Mouse (Mus musculus): ENCODE data around the gene 9130409I23Rik. TPM values are rescaled to one million over a fixed set of nuclear protein-coding genes. Genes with fewer than 3 reads are reported as not detected.
A peak's percentile ranks its signal among the peaks of the same experiment; 100 is the strongest.

Gene 9130409I23Rik
- total and polyA plus RNA-seq, 3 experiments, result not detected

DNA sequence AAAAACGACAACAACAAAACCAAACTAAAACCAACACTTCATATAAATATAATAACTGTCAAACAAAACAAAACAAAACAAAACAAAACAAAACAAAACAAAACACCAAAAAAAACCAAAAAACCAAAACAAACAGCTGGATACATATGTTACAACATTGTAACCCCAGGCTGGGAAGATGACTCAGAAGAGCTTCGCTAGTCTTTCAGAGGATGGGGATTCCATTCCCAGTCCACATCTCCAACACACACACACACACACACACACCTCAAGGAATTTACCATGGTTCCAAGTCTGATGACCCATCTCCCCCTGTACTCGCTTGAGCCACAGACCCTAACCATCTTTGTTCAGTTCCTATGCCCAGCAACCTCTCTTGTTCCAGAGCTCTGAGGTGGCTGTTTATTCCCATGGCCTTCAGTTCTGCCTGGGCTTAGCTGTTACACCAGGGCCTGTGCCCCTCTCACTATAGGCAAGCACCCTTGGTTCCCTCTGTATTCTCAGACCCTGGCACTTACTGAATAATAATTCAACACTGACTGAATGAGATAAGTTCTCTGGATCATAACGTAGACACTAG lies 41.9 kb upstream of the 9130409I23Rik start:
- Histone ChIP-seq H3K4me1 (ENCODE audit: control insufficient read depth, insufficient read depth, low read length) (peaks cover 23% of the 10 kb centered on the region), H3K36me3 (ENCODE audit: control insufficient read depth, insufficient read depth, low read length) (no peaks in the 10 kb centered on the region), H3K27ac (peak overlapping the region; percentile 61), H3K27me3 (ENCODE audit: control insufficient read depth, insufficient read depth, low read length) (no peaks in the 10 kb centered on the region), H3K4me3 (no peak overlapping the region), H3K9ac (ENCODE audit: low read depth, low read length) (no peak overlapping the region), H3K79me2 (replicated peaks; ENCODE audit: control insufficient read depth, insufficient read depth, low read length) (no peaks in the 10 kb centered on the region; the same call in 1 of the 2 replicates)
- no peak for DNase-seq
- TF ChIP-seq CTCF (IDR thresholded peaks at IDR 0.05) (no peak), POLR2A (IDR thresholded peaks at IDR 0.05; ENCODE audit: insufficient read depth, low read depth, low read length) (no peak), EP300 (IDR thresholded peaks at IDR 0.05; ENCODE audit: insufficient read depth, low read depth, low read length) (no peak)
- 81% methylated on average over 4 of the region's 4 CpGs for WGBS
- intact Hi-C loops (cut with DNase I), result no loop called here

DNA sequence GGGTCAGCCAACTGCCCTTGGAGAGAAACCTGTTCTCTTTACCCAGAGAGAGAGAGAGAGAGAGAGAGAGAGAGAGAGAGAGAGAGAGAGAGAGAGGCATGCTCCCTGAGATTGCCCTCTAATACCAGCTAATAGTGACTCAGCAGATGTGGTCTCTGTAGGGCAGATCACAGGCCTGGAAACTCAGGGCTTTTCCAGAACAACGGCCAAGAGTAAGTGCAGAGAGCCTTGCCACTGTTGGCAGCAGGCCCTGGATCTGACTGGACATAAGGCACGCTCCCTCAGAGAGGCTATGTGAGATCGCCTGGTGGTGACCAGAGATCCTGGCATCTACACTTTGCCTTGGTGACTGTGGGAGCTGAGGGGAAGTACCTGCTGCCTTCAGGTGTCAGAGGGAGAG lies 41.3 kb upstream of the 9130409I23Rik start:
- Histone ChIP-seq H3K4me1 (ENCODE audit: control insufficient read depth, insufficient read depth, low read length) (peaks cover 26% of the 10 kb centered on the region), H3K27ac (peak overlapping the region; percentile 61), H3K36me3 (ENCODE audit: control insufficient read depth, insufficient read depth, low read length) (peaks cover 3% of the 10 kb centered on the region), H3K9ac (ENCODE audit: low read depth, low read length) (no peak overlapping the region), H3K27me3 (ENCODE audit: control insufficient read depth, insufficient read depth, low read length) (no peaks in the 10 kb centered on the region), H3K79me2 (replicated peaks; ENCODE audit: control insufficient read depth, insufficient read depth, low read length) (no peaks in the 10 kb centered on the region), H3K4me3 (no peak overlapping the region)
- intact Hi-C loops (cut with DNase I), result no loop called here
- peak; percentile 76 to 83 for DNase-seq
- WGBS, result 17% methylated on average over 3 of the region's 3 CpGs
- peak; percentile 72; the same call in 1 of the 2 replicates for TF ChIP-seq EP300 (IDR thresholded peaks at IDR 0.05; ENCODE audit: insufficient read depth, low read depth, low read length)
- TF ChIP-seq POLR2A (IDR thresholded peaks at IDR 0.05; ENCODE audit: insufficient read depth, low read depth, low read length), result no peak
- peak; percentile 27; the same call in 1 of the 2 replicates for TF ChIP-seq CTCF (IDR thresholded peaks at IDR 0.05)

DNA sequence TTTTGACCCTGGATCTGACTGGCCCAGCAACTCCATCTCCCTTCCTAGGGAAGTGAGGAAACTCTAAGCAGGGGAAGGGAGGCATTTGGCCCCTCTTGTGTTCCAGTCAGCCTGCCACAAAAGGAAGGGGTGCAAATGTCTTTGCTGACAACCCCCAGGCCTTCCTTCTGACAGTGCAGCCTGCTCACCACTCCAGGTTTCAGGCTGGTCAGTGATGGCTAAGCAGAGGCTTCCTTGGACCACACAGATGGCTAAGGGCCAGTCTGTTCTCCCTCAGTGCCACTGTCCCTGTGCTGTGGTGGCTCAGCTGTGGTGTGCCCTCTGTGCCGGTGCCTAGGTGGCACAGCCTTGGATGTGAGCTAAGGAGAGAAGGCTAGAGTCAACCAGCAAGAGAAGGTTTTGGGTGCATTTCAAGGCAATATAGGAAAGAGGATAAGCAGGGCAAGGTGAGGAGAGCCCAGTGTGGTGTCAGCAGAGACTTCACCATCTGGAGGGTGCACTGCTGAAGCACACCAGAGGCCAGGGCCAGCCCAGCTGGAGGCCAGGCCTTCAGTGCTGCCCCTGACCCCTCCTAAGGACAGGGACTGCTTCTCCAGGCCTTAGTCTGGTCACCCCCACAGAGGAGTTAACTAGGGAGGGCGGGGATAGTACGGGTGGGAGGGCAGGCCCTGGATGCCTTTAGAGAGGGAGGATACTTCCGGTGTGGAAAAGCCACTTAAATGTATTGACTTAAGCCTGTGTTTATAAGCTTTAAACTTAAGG lies 40.7 kb upstream of the 9130409I23Rik start:
- intact Hi-C loops (cut with DNase I), result no loop called here
- H3K27ac ChIP-seq, result peak overlapping the region; percentile 61
- no peaks in the 10 kb centered on the region for H3K27me3 ChIP-seq (ENCODE audit: control insufficient read depth, insufficient read depth, low read length)
- no peaks in the 10 kb centered on the region for H3K79me2 ChIP-seq (replicated peaks; ENCODE audit: control insufficient read depth, insufficient read depth, low read length)
- H3K36me3 ChIP-seq (ENCODE audit: control insufficient read depth, insufficient read depth, low read length), result peaks cover 3% of the 10 kb centered on the region
- no peak for TF ChIP-seq EP300 (IDR thresholded peaks at IDR 0.05; ENCODE audit: insufficient read depth, low read depth, low read length)
- DNase-seq, result peak in 1 of 2 experiments; percentile 17
- no peak overlapping the region for H3K9ac ChIP-seq (ENCODE audit: low read depth, low read length)
- H3K4me1 ChIP-seq (ENCODE audit: control insufficient read depth, insufficient read depth, low read length), result peaks cover 30% of the 10 kb centered on the region
- WGBS, result 53% methylated on average over 4 of the region's 4 CpGs
- no peak overlapping the region for H3K4me3 ChIP-seq

DNA sequence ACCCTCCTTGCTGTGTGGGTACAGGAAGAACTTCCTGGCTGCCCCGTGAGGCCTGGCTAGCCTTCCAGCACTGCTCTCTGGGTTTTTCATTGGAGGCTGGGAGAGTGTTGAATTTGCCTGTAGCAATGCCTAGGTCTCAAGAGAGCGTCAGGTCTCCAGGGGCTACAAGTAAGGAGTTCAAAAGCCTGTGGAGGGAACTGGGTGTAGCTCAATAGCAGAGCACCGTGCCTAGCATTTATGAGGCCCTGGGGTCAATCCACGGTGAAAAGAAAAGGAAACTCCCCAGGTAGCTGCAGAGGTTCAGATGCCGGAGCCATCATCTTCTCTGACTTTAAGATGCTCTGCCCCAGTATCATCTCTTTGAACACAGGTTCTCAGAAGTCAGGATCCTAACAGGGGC lies 39.4 kb upstream of the 9130409I23Rik start:
- Histone ChIP-seq H3K27me3 (ENCODE audit: control insufficient read depth, insufficient read depth, low read length) (no peaks in the 10 kb centered on the region), H3K9ac (ENCODE audit: low read depth, low read length) (no peak overlapping the region), H3K4me1 (ENCODE audit: control insufficient read depth, insufficient read depth, low read length) (peaks cover 36% of the 10 kb centered on the region), H3K4me3 (no peak overlapping the region), H3K27ac (peak overlapping the region; percentile 61), H3K79me2 (replicated peaks; ENCODE audit: control insufficient read depth, insufficient read depth, low read length) (no peaks in the 10 kb centered on the region), H3K36me3 (ENCODE audit: control insufficient read depth, insufficient read depth, low read length) (peaks cover 3% of the 10 kb centered on the region)
- intact Hi-C loops (cut with DNase I), result no loop called here
- peak in 1 of 2 experiments; percentile 6 for DNase-seq
- TF ChIP-seq EP300 (IDR thresholded peaks at IDR 0.05; ENCODE audit: insufficient read depth, low read depth, low read length) (no peak), CTCF (IDR thresholded peaks at IDR 0.05) (no peak), POLR2A (IDR thresholded peaks at IDR 0.05; ENCODE audit: insufficient read depth, low read depth, low read length) (no peak)
- 63% methylated on average over 5 of the region's 5 CpGs for whole genome bisulfite sequencing

DNA sequence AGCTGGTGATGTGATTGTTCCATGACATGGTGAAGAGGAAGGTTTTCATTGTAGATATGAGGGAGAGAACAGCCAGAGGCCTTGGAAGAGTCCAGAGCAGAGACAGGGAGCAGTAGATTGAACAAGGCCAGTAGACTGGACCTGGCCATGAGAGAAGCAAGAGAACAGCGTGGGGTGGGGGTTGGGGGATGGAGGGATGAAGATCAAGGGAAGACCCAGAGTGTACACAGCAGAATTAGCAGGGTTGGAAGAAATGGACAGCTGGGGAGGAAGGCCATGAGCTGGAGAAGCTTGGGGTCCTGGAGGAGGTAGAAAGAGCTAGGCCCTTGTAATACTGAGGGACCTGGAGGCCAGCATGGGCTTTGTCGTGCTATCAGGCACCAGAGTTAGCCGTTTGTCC lies 38.6 kb upstream of the 9130409I23Rik start:
- 83% methylated on average over 3 of the region's 3 CpGs for WGBS
- peaks cover 3% of the 10 kb centered on the region for H3K36me3 ChIP-seq (ENCODE audit: control insufficient read depth, insufficient read depth, low read length)
- DNase-seq, result no peak
- H3K79me2 ChIP-seq (replicated peaks; ENCODE audit: control insufficient read depth, insufficient read depth, low read length), result no peaks in the 10 kb centered on the region
- H3K27ac ChIP-seq, result no peak overlapping the region; the same call in 1 of the 2 replicates
- intact Hi-C loops (cut with DNase I), result no loop called here
- no peak overlapping the region for H3K9ac ChIP-seq (ENCODE audit: low read depth, low read length)
- no peak overlapping the region for H3K4me3 ChIP-seq
- H3K4me1 ChIP-seq (ENCODE audit: control insufficient read depth, insufficient read depth, low read length), result peaks cover 35% of the 10 kb centered on the region
- H3K27me3 ChIP-seq (ENCODE audit: control insufficient read depth, insufficient read depth, low read length), result no peaks in the 10 kb centered on the region
- TF ChIP-seq POLR2A (IDR thresholded peaks at IDR 0.05; ENCODE audit: insufficient read depth, low read depth, low read length) (no peak), CTCF (IDR thresholded peaks at IDR 0.05) (no peak), EP300 (IDR thresholded peaks at IDR 0.05; ENCODE audit: insufficient read depth, low read depth, low read length) (no peak)

DNA sequence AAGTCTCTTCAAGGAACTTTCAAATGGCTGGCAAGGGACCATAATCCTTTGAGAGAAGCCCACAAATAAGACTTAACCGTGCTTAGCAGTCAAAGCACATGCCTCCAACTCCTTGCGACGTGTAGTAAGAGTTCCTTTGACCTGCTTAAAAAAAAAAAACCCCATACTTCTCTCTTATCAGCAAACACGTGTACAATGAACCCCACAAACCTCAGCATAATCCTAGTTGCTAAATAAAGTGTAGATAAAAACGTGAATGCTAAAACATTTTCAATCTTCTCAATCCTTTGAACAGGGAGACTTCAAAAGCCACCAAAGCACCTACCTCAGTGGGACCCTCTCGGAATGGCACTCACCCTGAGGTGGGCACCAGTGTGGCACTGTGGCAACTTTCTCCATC lies 37.6 kb upstream of the 9130409I23Rik start:
- no peaks in the 10 kb centered on the region for H3K27me3 ChIP-seq (ENCODE audit: control insufficient read depth, insufficient read depth, low read length)
- H3K79me2 ChIP-seq (replicated peaks; ENCODE audit: control insufficient read depth, insufficient read depth, low read length), result no peaks in the 10 kb centered on the region
- no peak overlapping the region for H3K4me3 ChIP-seq
- 80% methylated on average over 6 of the region's 6 CpGs for WGBS
- H3K27ac ChIP-seq, result no peak overlapping the region
- H3K9ac ChIP-seq (ENCODE audit: low read depth, low read length), result no peak overlapping the region
- H3K4me1 ChIP-seq (ENCODE audit: control insufficient read depth, insufficient read depth, low read length), result peaks cover 32% of the 10 kb centered on the region
- no peak for DNase-seq
- intact Hi-C loops (cut with DNase I), result no loop called here
- no peak for TF ChIP-seq CTCF (IDR thresholded peaks at IDR 0.05)
- TF ChIP-seq POLR2A (IDR thresholded peaks at IDR 0.05; ENCODE audit: insufficient read depth, low read depth, low read length), result no peak
- no peak for TF ChIP-seq EP300 (IDR thresholded peaks at IDR 0.05; ENCODE audit: insufficient read depth, low read depth, low read length)
- peaks cover 3% of the 10 kb centered on the region for H3K36me3 ChIP-seq (ENCODE audit: control insufficient read depth, insufficient read depth, low read length)
